Mouse (Mus musculus) cerebellum, postnatal 14 days (tissue): ENCODE results near the gene Hagh.

Source experiments
- DNase-seq, 2 experiments: peaks; one replicate each; pipeline ENCODE4 v3.0.0; 2021; ENCODE audit warnings: mixed read lengths in 2 of 2

The Hagh gene

GRCm38 (mm10) chr17:24850773-24851127, 10.8 kb downstream of the Hagh start:
- no peak for DNase-seq

GRCm38 (mm10) chr17:24851381-24852125, 11.6 kb downstream of the Hagh start:
- peak in 1 of 2 experiments; percentile 8 for DNase-seq

- no peak for DNase-seq
These were observed 16.0 kb downstream of the Hagh start for GRCm38 (mm10) chr17:24855838-24856464.

GRCm38 (mm10) chr17:24856589-24856988, 16.6 kb downstream of the Hagh start:
- no peak for DNase-seq

GRCm38 (mm10) chr17:24857831-24858470, 18.0 kb downstream of the Hagh start:
- DNase-seq: peak in 1 of 2 experiments; percentile 16

GRCm38 (mm10) chr17:24858967-24859366, 19.0 kb downstream of the Hagh start:
- DNase-seq: peak; percentile 78 to 79

GRCm38 (mm10) chr17:24860076-24860475, 20.1 kb downstream of the Hagh start:
- DNase-seq: no peak

GRCm38 (mm10) chr17:24861785-24862184, 21.8 kb downstream of the Hagh start:
- no peak for DNase-seq

GRCm38 (mm10) chr17:24865776-24866175, 25.8 kb downstream of the Hagh start, which contains the start of gene Igfals:
Igfals (plus strand) TSS chr17:24865997.
- DNase-seq: peak; percentile 90 to 91

GRCm38 (mm10) chr17:24867914-24868313, 28.0 kb downstream of the Hagh start:
- DNase-seq: no peak

- no peak for DNase-seq
These were observed 33.9 kb downstream of the Hagh start for GRCm38 (mm10) chr17:24873695-24874404.

- DNase-seq: no peak
These were observed 34.4 kb downstream of the Hagh start for GRCm38 (mm10) chr17:24874405-24874745.

GRCm38 (mm10) chr17:24874989-24875388, 35.0 kb downstream of the Hagh start:
- no peak for DNase-seq

- DNase-seq: no peak
These were observed 37.6 kb downstream of the Hagh start for GRCm38 (mm10) chr17:24877336-24878116.

- no peak for DNase-seq
These were observed 38.1 kb downstream of the Hagh start for GRCm38 (mm10) chr17:24878117-24878397.

- no peak for DNase-seq
These were observed 38.6 kb downstream of the Hagh start for GRCm38 (mm10) chr17:24878531-24878930.

- DNase-seq: peak in 1 of 2 experiments; percentile 69
These were observed 41.9 kb downstream of the Hagh start for GRCm38 (mm10) chr17:24881738-24882440.

- no peak for DNase-seq
These were observed 44.4 kb downstream of the Hagh start for GRCm38 (mm10) chr17:24884391-24884790.

- DNase-seq: peak; percentile 33 to 58
These were observed 45.6 kb downstream of the Hagh start for GRCm38 (mm10) chr17:24885356-24886133.

- peak; percentile 99 for DNase-seq
These were observed 46.4 kb downstream of the Hagh start, which contains the start of the genes Nubp2 and Spsb3 for GRCm38 (mm10) chr17:24886134-24886931. Nubp2 (minus strand) TSS chr17:24886349. Spsb3 (plus strand) TSS chr17:24886643.
